Mouse (Mus musculus) bone marrow, adult 2 months (tissue): Measurements from ENCODE around the gene Ar.

Source experiments
- CTCF ChIP-seq: fragments of 200-500 bp; IDR thresholded peaks from 2 replicates; pipeline ENCODE4 v1.5.1; 2011; ENCODE audit warnings: low read length, control low read depth; ENCODE audit not compliant: control insufficient read depth, insufficient read depth
- POLR2A ChIP-seq: fragments of 200-500 bp; IDR thresholded peaks from 2 replicates; pipeline ENCODE4 v1.6.1; 2011; ENCODE audit warnings: low read depth, mild to moderate bottlenecking, control low read depth, low read length, borderline replicate concordance; ENCODE audit not compliant: control insufficient read depth

- TF ChIP-seq POLR2A (no peak), CTCF (no peak)
Observed at GRCm38 (mm10) chrX:98271361-98271760, 122.8 kb downstream of the Ar start.
